Mouse (Mus musculus) bone marrow macrophage, adult 2 months (primary cell): ENCODE data around the gene Cnot8.
"Not testable (repeated sequence)": the region's sequence is repeated elsewhere in the genome, so short reads cannot be mapped to it uniquely, and the experiment has no call there.

ENCODE experiments used
- CTCF ChIP-seq: IDR thresholded peaks from 2 replicates; pipeline ENCODE4 v1.5.1; 2012; ENCODE audit warnings: low read depth, mild to moderate bottlenecking, low read length, moderate library complexity
- POLR2A ChIP-seq: IDR thresholded peaks from 2 replicates; pipeline ENCODE4 v1.6.1; 2012; ENCODE audit warnings: mild to moderate bottlenecking, low read depth, low read length, borderline replicate concordance

- TF ChIP-seq POLR2A, CTCF: not testable (repeated sequence)
These were observed 44.2 kb upstream of the Cnot8 start for GRCm38 (mm10) chr11:58059752-58060151.
